Mouse (Mus musculus): Measurements from ENCODE around the gene Gm5089.

Gm5089 gene

DNA sequence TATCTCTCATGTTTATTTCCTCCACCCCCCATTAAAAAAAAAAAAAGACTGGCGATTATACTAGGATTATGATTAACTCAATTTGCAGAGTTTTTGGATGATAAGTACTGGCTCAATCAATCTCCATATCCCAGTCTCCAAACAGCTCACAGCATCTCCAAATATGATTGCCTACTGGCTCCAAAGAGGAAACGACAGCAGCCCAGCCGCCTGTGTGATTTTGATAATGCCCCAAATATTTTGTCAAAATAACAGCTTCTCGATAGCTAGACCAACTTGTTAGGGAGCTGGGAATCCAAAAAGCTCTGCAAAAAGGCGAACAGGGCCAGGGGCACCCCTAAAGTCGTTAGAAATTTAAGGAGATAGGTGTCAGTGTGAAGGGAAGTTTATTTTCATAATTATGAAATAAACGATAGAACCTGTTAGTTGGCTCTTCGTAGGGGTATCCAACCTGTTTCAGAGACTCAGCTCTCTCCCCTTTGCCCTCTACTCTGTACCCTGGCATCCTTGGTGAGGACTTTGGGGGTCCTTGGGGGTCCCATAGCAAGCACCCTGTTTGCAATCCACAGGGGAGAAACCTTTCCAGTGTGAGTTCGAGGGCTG is 27.2 kb upstream of the Gm5089 start:
- DNase-seq: no peak

DNA sequence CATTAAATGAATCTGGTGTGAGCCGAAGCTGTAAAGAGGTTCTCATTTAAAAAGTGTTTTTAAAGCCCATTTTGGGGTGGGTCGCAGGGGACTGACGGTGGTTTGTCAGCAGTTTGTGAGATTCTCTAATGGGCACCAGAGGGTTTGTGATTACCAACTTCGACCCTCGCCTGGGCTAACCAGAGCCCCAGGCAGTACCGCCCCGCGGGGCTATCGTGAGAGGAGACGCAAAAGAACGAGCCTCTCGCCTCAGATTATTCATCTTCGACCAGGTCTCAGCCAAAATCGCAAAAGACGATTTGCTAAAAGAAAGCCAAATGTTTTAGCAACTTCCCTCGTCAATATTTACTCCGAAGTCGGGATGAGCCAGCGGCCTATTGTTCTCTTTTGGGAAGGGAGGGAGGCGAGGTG is 26.4 kb upstream of the Gm5089 start:
- DNase-seq: peak in 1 of 2 experiments; percentile 45

DNA sequence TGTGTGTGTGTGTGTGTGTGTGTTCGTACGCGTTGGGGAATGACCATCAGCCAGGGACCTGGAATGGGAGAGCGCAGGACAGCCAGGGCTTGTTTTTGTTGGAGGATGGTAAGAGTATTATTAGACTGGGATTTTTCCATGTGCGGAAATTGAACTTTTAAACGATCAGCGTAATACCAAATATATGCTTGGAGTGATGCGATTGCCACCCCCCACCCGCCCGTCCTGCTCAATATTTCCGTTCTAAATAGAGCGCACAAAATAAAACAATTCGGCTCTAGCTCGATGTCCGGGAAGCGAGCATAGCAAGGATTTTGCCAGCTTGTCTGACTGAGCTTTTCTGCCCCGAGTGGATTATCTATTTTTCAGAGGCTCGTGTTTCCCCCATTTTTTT is 25.9 kb upstream of the Gm5089 start:
- DNase-seq: no peak

DNA sequence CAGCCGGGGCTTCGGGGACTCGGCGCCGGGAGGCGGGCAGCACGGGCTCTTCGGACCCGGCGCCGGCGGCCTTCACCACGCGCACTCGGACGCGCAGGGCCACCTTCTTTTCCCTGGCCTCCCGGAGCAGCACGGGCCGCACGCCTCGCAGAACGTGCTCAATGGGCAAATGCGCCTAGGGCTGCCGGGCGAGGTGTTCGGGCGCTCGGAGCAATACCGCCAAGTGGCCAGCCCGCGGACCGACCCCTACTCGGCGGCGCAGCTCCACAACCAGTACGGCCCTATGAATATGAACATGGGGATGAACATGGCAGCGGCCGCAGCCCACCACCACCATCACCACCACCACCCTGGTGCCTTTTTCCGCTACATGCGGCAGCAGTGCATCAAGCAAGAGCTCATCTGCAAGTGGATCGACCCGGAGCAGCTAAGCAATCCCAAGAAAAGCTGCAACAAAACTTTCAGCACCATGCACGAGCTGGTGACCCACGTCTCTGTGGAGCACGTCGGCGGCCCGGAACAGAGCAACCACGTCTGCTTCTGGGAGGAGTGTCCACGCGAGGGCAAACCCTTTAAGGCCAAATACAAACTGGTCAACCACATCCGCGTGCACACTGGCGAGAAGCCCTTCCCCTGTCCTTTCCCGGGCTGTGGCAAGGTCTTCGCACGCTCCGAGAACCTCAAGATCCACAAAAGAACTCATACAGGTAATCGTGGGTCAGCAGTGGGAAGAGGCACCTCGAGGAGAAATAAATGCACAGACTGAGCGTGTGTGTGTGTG is 25.3 kb upstream of the Gm5089 start:
- peak; percentile 48 to 62 for DNase-seq

DNA sequence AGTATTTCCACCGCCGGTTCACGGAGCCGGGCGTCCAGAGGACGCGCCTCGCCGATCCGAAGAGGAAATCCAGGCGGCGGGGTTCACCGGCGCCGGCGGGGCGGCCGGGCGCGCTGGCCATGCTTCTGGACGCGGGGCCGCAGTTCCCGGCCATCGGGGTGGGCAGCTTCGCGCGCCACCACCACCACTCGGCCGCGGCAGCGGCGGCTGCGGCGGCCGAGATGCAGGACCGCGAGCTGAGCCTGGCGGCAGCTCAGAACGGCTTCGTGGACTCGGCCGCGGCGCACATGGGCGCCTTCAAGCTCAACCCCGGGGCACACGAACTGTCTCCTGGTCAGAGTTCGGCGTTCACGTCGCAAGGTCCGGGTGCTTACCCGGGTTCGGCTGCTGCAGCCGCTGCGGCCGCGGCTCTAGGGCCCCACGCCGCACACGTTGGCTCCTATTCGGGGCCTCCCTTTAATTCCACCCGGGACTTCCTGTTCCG is 24.7 kb upstream of the Gm5089 start:
- DNase-seq: peak in 1 of 2 experiments; percentile 58

DNA sequence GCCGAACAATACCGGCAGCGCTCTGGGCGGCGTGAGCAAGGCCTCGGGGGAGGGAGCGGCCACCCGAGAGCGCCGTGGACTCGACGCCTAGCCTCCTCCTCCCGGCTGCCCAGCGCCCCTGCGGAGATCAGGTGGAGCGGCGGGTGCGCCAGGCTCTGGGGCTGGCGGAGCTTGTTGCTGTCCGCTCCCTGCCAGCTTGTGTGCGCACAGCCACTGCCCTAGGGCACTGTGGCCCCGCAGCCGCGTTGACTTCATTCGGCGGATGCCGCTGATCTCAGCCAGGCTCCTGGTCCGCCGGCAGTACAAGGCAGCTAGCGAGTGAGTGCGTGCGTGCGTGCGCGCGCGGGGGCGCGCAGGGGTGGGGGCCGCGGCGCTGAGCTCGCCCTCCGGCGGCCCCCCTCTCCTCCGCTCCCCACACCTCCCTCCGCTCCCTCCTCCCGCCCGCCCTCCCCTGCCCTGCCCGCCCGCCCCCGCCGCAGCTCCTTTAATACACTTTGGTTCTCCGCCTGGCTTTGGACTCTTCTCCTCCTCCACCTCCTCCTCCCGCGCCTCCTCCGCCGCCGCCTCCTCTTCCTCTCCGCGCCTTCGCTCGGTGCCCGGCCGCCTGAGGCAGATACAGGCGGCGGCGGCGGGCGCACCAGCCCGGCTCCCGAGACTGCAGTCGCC is 24.1 kb upstream of the Gm5089 start, which contains the start of gene Zic2:
TSS of gene Zic2 (plus strand) at position 545 of the 666 bp plus-strand sequence.
- peak; percentile 93 to 97 for DNase-seq

DNA sequence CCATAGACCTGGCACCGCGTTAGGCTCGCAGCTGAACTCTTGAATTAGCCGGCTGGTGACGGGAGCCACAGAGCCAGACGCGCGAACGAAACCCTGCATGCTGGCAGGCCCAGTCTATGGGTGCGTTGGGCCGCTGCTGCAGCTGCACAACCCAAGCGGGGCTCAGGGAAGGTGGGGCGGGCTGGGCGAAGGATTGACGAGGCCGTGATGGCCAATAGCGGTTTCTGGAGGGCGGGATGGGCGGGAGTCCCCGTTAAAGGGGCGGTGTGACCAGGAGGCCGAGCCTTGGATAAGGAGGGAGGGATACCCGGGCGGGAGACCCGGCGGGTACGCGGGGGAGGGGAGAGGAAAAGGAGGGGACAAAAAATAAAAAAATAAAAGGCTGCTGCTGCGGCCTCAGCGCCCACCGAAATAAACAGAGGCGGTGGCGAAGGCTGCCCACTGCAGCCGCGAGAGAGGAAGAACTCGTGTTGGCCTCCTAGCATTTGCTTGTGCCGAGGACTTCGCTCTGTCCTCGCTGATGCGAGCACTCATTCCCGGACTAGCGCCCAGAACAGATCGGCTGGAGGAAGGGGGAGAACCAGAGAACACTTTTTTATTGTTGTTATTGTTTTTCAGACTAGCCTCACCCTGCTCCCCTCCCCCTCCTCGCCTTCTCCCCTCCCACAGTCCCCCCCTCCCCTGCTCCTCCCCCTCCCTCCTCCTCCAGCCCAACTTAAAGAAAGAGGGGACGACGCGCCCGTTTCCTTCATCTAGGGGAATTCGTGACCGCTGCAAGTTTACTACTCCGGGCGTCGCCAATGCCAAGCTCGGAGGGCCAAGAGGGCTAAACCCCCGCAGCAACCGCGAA is 23.4 kb upstream of the Gm5089 start:
- DNase-seq: peak; percentile 86 to 89

DNA sequence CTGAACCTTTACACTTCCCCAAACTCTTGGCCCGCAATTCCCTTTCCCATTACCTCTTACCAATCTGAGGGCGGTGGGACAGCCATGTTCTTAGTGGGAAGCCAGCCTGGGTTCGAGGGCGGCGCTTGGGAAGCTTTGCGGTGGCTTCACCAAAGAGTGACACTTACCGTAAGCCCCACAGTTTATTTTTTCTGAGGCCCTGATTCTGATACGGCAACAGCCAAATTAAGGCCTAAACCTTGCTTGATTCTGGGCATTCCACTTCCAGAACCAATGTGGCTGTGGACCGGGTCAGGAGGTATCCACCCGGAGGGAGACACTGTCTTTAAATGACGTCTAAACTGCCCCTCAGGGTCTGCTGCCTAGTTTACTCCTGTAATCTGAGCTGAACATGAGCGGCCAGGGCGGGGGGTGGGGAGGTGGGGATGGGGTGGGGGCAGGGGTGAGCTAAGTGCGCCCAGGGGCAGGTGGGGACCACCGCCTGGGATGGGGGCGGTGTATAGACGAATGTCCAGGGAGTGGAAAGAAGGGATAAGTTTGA is 22.4 kb upstream of the Gm5089 start:
- peak; percentile 30 to 53 for DNase-seq

DNA sequence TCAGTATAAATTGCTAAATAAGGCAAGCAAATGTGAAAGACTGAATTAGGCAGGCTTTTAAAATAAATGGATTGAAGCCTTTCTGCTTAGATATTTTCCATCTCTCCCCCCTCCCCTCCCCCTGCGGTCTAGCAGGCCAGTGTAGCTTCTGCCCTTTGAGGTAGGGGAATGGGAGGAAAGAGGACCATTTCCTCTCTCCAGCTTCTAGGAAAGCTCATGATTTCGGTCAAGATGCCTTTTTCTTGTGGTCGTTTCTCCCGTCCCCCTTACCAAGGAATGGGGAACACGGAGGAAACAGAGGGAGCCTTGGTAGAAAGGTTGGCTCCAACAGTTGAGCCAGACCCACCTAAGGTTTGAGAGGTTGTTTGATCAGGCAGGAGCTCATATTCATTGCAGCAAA is 21.7 kb upstream of the Gm5089 start:
- DNase-seq: peak in 1 of 2 experiments; percentile 49

DNA sequence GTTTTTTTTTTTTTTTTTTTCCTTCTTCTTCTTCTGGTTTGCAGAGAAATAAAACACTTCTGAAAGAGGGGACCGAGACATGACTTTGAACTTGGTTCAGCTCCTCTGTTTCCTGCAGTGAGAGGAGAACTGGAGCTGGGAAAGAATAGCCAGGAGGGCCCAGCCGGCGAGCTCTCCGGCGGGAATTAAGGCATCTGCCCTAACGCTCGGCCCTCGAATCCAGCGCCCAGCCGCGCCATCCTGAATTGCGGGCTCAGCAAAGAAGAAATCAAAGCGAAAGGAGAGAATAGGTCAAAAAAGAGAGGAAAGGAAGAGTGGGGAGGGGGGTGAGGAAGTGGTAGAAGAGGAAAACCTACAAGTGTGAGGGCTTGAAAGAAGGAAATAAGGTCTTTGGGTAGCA is 21.2 kb upstream of the Gm5089 start:
- peak; percentile 48 to 52 for DNase-seq

DNA sequence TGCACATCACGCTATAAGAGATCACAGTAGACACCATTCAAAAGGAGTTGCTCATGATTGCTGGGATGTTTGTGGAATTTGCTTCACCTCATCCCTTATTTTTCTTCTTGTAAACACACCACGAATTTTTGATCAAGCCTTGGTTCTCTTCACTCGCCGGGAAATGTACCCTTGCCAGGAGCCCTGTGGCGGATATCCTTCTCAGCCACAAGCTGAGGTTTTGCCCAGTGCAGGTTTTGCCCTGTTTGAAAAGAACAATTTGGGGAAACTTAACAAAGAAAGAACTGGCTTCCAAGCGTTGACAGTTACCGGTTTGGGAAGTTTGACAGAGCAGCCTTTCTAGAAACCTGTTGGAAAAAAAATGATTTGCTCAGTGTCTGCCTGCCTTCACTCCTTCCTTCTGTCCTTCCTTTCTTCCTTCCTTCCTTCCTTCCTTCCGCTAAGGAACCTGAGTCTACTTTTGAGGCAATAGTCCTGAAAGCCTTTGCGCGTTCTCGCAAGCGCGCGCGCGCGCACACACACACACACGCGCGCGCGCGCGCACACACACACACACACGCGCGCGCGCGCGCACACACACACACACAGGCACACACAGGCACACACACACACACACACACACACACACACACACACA is 20.7 kb upstream of the Gm5089 start:
- peak; percentile 66 to 67 for DNase-seq

DNA sequence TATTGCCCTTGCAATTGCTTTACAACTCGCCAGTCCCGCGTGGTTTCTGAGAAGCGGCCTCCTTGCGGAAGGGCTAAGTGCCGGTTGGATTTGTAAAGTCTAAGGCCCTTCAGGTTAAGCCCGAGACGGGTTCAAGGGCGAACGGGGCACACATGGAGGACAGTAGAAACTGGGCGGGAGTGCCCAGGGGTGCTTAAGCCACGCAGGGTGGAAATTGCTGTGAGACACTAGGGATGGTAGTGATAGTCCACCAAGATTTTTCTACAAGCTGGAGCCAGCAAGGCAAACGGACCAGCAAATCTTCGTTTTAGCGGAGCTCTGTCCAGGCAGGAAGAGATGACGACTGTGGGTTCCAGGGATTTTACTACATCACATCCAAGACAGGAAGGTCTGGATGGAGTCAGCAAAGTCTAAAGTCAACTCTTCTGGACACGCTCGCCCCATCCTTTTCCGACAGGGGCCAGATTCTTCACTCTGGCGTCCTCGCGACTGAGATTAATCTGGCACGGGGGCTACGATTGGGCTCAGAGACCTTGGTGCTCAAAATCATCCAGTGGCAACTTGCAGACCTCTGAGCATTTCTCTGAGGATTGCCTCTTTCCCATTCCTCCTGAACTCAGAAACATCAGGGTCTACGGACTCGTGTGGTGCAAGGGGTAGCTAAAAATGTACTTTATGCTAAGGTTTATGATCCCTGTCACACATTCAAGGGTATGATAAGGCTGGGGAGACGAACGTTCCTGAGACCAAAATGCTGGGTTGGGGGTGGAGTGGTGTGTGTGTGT is 18.2 kb upstream of the Gm5089 start:
- DNase-seq: peak; percentile 43 to 66

DNA sequence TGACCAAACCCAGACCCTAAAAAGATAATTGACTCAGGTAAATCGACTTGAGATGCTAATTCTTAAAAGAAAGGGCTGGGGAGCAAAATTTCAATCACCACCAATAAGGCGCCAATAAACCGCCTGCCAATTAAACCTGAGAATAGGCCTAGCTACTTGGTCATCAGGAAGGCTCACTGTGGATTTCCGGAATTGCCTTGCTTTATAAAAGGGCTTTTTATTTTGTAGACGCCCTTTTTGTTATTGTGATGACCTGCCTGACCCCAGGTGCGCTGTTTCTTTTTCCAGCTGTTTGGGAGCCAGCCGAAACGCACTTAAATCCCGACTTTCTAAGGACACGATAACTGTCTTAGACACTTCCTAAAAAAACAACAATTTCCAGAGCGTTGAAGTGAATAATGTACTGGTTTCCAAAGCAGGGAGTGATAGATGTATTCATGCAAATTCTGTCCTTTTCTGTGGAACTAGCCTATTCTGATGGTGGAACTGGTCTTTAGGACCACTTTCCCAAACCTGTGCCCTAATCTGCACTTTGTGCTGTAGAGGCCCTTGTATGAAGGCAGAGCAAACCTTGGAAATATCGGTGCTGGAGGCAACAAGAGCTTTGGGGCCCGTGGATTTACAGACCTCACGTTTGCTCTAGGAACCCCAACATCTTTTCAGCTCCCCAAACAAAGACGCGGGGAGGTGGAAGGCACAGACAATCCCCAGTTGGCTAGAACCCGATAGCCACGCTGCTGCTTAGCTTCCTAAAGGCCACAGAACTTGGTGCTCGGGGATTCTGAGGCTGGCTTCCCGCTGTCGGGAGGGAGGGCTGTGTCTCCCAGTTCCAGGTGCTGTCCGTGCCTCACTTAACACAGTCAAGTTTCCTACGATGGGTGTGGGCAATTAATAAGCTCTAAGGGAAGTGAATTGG is 17.3 kb upstream of the Gm5089 start:
- DNase-seq: peak; percentile 40 to 59

DNA sequence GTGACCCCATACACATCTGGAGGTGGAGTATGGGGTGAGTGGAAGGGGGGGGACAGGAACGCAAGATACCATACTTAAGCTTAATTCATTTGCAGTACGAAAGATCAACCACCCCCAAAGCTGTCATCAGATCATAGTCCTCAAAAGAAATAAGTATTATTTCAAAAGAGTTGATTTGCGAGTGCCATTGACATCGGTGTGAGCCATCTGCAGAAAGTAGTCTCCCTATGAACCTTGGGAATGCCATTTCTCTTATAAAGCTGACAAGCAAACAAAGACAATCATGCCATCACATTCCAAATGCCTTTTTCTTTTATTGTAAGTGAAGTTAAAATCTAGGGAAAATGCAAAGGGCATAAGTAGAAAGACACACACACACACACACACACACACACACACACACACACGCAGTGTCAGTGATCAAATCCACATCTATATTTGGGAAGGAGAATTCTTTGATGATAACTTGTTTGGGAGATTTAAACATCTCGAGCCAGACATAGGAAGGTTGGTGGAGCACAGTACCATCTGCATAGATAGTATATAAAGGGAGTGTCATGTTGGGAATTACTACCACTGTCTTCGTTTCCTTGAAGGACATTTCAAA is 15.9 kb upstream of the Gm5089 start:
- DNase-seq: no peak

DNA sequence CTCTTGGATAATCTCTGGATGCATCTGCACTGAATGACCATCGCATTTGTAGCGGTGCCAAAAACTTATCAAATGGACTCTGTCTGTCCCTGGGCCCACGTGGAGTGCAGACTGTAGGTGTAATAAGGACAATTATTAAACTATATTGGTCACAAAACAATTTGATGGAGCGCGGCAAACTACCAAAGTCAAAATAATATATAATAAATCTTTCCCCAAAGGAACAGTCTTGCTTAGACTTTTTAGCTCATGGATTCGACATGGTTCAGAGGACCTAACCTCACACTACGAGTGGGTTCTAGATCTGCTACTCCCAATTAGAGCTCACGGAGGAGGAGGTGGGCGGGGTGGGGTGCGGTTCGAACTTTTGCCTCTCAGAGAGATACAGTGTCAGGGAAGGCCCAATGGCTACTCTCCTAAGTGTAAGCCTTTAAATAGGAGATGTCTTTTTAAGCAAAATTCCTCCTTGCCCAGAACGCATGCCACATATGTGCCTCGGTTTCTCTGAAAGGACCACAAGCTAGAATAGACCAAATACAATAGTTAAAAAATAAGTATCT is 15.1 kb upstream of the Gm5089 start:
- no peak for DNase-seq

DNA sequence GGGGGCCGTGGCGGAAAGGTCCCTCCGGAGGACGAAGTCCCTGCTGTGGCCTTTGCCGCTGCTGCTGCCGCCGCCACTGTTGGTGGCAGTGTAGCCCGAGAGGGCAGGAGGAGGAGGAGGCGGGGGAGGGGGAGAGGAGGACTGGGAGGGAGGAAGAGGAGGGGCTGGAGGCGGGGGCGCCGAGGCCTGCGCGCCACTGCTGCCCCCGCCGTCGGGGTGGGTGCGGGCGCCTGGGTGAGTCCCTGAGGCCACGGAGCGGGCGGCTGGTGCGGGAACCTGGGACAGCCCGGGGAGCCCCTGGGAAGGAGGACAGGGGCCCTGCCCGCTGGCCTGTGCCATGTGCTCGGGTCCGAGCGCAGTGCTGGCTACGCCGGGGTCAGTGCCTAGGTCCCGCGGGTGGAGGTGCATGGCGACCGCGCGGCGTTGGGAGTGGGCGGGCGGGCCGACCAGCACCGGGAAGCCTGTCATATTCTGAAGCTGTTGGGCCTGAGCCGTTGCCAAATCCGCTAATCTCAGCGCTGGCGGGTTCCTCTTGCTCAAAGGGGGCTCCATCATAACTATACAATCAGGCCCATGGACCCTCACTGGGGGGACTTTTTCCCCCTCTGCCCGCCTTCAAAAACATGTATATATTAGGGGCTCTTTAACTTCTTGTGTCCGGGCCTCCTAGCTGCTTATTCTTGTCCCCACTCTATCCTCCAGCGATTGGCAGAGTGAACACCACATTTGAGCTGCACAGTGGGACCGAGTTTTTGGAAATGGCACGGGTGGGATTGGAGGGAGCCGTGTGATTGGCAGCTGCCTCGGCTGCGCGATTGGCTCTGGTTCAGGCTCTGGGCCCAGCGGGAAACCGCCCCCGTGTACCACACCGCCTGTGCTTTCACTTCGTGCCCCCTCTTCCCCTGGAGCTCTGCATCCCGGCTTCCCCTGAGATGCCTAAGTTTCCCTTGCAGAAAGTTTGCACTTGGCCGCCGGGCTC is 14.1 kb upstream of the Gm5089 start, which contains the start of gene Zic5:
TSS of gene Zic5 (minus strand) at position 915 of the 979 bp plus-strand sequence.
- peak; percentile 89 to 90 for DNase-seq

DNA sequence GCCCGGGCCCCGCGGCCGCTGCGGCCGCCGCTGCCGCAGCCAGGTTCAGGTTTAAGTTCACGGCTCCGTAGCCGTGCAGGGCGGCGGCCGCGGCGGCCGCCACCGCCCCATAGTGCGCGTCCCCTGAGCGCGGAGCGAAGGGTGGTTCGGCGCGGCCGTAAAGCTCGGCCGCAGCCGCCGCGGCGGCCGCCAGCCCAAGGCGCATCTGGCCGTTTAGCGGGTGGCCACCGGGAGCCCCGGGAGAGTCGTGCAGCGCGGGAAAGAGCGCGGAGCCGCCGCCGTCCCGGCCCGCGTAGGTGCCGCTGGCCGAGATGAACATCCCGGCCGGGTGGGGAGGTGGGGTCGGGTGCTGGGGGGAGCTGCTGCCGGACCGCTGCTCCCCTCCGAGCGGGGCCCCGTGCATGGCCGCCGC is 13.4 kb upstream of the Gm5089 start:
- DNase-seq: no peak
